Mouse (Mus musculus) testis, adult 2 months (tissue): Measurements from ENCODE around the gene Irf8.

ENCODE experiments used
- CTCF ChIP-seq: fragments of 200-500 bp; IDR thresholded peaks from 2 replicates; pipeline ENCODE4 v1.5.1; 2012; ENCODE audit warnings: low read depth, mild to moderate bottlenecking, inconsistent platforms, low read length, moderate library complexity; ENCODE audit not compliant: control insufficient read depth, insufficient read depth, insufficient replicate concordance
- POLR2A ChIP-seq: fragments of 200-500 bp; IDR thresholded peaks from 2 replicates; pipeline ENCODE4 v1.6.1; 2012; ENCODE audit warnings: low read depth, mild to moderate bottlenecking, inconsistent platforms, low read length, moderate library complexity; ENCODE audit not compliant: control insufficient read depth

GRCm38 (mm10) chr8:120687786-120688185 is 48.4 kb upstream of the Irf8 start:
- no peak for TF ChIP-seq POLR2A
- TF ChIP-seq CTCF, result no peak
